Mouse (Mus musculus): ENCODE data around the gene Ncoa5. TPM values are rescaled to one million over a fixed set of nuclear protein-coding genes. Genes with fewer than 3 reads are reported as not detected.

Ncoa5 gene
- polyA plus RNA-seq, 1 experiment from 2014 or later: 144 TPM

DNA sequence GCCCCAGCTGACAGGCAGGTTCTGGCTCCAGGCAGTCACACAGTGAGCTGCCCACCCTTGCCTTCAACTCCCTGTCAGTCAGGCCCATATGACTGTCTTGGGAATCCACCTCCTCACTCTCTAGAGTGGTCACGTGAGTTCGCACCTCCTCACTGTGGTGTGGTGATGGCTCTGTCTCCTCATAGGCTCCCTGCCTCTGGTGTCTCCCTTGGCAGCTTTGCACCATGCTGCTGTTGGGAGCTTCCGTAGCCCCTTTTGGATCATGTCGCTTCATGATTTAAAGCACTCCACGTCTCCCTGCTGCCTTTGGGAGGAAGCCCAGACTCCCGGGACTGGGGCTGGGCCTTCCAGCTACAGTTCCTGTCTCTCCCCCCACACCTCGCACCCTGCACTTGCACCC, 29.8 kb upstream of the Ncoa5 start:
- no peaks in the 10 kb centered on the region for H3K4me1 ChIP-seq
- 72% methylated on average over 7 of the region's 7 CpGs for WGBS
- no peak overlapping the region for H3K4me2 ChIP-seq
- H3K4me3 ChIP-seq (replicated peaks): no peak overlapping the region
- ATAC-seq (ENCODE audit: low FRiP score): no peak
- H3K36me3 ChIP-seq (replicated peaks): no peaks in the 10 kb centered on the region
- H3K9me3 ChIP-seq: no peaks in the 10 kb centered on the region
- no peak overlapping the region for H3K9ac ChIP-seq
- no peak overlapping the region for H3K27ac ChIP-seq
- H3K27me3 ChIP-seq: peaks cover 8% of the 10 kb centered on the region; the same call in 1 of the 2 replicates

DNA sequence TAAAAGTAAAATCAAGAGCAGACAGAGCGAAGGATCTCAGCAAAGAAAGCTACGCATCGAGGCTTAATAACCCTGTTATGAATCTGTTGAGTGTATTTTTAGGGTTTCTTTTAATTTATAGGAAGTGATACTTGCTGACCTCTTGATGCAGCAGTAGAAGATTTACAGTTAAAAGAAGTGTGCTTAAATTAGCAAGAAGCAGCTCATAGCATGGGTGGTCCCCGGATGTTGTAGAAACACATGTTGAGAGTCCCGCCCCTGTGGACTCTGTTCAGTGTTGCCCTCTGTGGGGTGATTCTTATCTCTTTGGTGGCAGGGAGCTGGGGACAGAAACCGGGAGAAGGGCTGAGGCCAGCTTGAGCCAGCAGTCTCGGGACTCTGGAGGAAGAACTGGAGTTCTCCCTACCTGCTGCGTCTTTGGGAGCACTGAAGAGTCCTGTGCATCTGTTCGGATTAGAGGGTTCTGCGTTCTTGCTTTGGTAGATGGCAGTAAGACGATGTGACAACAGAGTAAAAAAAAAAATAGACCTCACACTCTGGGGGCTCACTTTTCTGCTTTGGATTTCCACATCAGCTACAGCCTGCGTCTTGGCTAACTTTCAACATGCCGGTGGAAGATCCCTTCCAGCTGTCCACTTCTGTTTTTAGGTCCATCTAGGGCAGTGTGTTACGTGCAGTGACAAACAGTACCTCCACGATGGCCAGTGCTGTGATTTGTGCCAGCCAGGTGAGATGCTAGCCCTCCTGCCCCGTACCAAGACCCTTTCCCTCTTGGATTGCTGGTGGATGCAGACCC, 27.2 kb upstream of the Ncoa5 start:
- no peaks in the 10 kb centered on the region for H3K4me1 ChIP-seq
- no peaks in the 10 kb centered on the region for H3K36me3 ChIP-seq (replicated peaks)
- H3K9me3 ChIP-seq: no peaks in the 10 kb centered on the region
- no peak overlapping the region for H3K4me2 ChIP-seq
- peaks cover 4% of the 10 kb centered on the region for H3K27me3 ChIP-seq
- no peak for ATAC-seq (ENCODE audit: low FRiP score)
- no peak overlapping the region for H3K27ac ChIP-seq
- H3K9ac ChIP-seq: no peak overlapping the region
- 85% methylated on average over 16 of the region's 16 CpGs for WGBS
- no peak overlapping the region for H3K4me3 ChIP-seq (replicated peaks)

- Histone ChIP-seq H3K9me3 (no peaks in the 10 kb centered on the region), H3K4me1 (peaks cover 10% of the 10 kb centered on the region), H3K4me2 (no peak overlapping the region), H3K36me3 (replicated peaks) (no peaks in the 10 kb centered on the region), H3K27ac (no peak overlapping the region), H3K27me3 (peaks cover 23% of the 10 kb centered on the region), H3K9ac (no peak overlapping the region), H3K4me3 (replicated peaks) (no peak overlapping the region)
- WGBS: 96% methylated on average over 4 of the region's 4 CpGs
- ATAC-seq (ENCODE audit: low FRiP score): no peak
Measured at GRCm38 (mm10) chr2:165059961-165060360, 25.3 kb upstream of the Ncoa5 start.

DNA sequence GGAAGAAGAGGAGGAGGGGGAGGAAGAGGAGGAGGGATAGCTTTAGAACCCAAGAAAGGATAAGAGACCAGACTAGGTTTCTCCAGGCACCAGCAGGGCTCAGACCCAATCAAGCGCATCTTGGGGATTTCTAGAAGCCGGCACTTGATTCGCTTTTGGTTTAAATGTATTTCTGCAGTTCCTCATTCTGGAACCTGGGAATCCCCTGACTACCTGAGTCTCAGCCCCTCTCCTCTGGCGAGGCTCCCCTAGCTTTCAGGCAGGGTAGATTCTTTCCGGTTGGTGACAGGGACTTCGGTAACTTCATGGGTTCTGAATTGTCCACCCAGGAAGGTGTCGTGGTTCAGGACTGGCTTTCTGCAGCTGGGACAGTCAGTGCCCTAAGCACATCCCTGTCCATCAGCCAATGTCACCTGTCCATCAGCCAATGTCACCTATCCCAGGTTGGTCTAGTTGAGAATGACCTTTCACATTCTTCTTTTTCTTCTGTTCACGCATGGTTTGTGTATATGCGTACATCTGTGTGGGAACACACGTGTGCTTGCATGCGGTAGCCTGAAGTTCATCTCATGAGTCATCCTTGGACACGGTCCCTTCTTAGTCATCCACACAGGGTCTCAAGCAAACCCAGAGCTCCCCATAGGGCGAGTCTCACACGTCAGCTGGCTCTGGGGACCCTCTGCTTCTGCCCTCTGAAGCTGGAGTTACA, 21.9 kb upstream of the Ncoa5 start:
- Histone ChIP-seq H3K4me2 (no peak overlapping the region), H3K4me3 (replicated peaks) (no peak overlapping the region)
- WGBS: 76% methylated on average over 14 of the region's 14 CpGs

DNA sequence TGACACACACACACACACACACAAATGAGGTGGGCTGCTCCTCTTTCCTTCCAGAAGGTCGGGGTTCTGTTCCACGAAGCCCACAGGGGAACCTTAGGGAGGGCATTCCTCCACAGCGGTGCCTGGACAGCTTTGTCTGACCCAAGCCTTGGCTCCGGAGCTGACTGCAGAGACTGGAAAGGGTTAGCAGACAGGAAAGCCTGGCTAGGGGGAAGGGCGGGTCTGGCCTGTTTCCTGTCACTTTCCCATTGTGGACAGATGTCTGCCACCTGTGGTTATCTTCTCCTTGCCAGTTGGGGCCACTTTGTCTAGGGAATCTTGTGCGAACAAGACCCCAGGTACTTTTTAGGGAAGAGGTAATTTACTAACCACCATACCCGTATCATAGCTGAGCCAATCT, 21.2 kb upstream of the Ncoa5 start:
- no peaks in the 10 kb centered on the region for H3K9me3 ChIP-seq
- H3K27me3 ChIP-seq: peaks cover 37% of the 10 kb centered on the region
- H3K36me3 ChIP-seq (replicated peaks): no peaks in the 10 kb centered on the region
- WGBS: 14% methylated on average over 7 of the region's 7 CpGs
- H3K9ac ChIP-seq: no peak overlapping the region
- peaks cover 23% of the 10 kb centered on the region for H3K4me1 ChIP-seq
- 0 out of 2 replicates have a peak overlapping the region, but pooled peaks have one; percentile 2 for H3K4me3 ChIP-seq (replicated peaks)
- H3K27ac ChIP-seq: no peak overlapping the region
- peak overlapping the region; percentile 38 for H3K4me2 ChIP-seq
- no peak for ATAC-seq (ENCODE audit: low FRiP score)

More for the DNA sequence above, 21.9 kb upstream of the Ncoa5 start:
- H3K27me3 ChIP-seq: peaks cover 37% of the 10 kb centered on the region
- ATAC-seq (ENCODE audit: low FRiP score): no peak
- H3K9ac ChIP-seq: no peak overlapping the region
- H3K27ac ChIP-seq: no peak overlapping the region
- peaks cover 17% of the 10 kb centered on the region for H3K4me1 ChIP-seq
- H3K36me3 ChIP-seq (replicated peaks): no peaks in the 10 kb centered on the region
- no peaks in the 10 kb centered on the region for H3K9me3 ChIP-seq

- Histone ChIP-seq H3K9ac (no peak within 1 kb of the TSS), H3K4me2 (peak within 1 kb of the TSS; percentile 38), H3K27me3 (peaks cover 37% of the 10 kb centered on the region), H3K36me3 (replicated peaks) (no peaks in the 10 kb centered on the region), H3K27ac (no peak within 1 kb of the TSS), H3K9me3 (no peaks in the 10 kb centered on the region), H3K4me1 (peaks cover 27% of the 10 kb centered on the region), H3K4me3 (replicated peaks) (0 out of 2 replicates have a peak within 1 kb of the TSS, but pooled peaks have one; percentile 2)
- ATAC-seq (ENCODE audit: low FRiP score): peak; percentile 30; the same call in 1 of the 2 replicates
- WGBS: 11% methylated on average over 25 of the region's 25 CpGs
Measured at GRCm38 (mm10) chr2:165054888-165055852, 20.5 kb upstream of the Ncoa5 start, which contains the start of gene Cd40. TSS of gene Cd40 (plus strand) at chr2:165055627.

GRCm38 (mm10) chr2:165051566-165051965, 16.9 kb upstream of the Ncoa5 start:
- ATAC-seq (ENCODE audit: low FRiP score): no peak
- Histone ChIP-seq H3K4me2 (no peak overlapping the region), H3K27ac (0 out of 2 replicates have a peak overlapping the region, but pooled peaks have one; percentile 31), H3K4me1 (peaks cover 27% of the 10 kb centered on the region), H3K27me3 (peaks cover 31% of the 10 kb centered on the region), H3K9me3 (no peaks in the 10 kb centered on the region), H3K36me3 (replicated peaks) (no peaks in the 10 kb centered on the region), H3K9ac (no peak overlapping the region; the same call in 1 of the 2 replicates), H3K4me3 (replicated peaks) (no peak overlapping the region)
- 19% methylated on average over 11 of the region's 11 CpGs for WGBS

DNA sequence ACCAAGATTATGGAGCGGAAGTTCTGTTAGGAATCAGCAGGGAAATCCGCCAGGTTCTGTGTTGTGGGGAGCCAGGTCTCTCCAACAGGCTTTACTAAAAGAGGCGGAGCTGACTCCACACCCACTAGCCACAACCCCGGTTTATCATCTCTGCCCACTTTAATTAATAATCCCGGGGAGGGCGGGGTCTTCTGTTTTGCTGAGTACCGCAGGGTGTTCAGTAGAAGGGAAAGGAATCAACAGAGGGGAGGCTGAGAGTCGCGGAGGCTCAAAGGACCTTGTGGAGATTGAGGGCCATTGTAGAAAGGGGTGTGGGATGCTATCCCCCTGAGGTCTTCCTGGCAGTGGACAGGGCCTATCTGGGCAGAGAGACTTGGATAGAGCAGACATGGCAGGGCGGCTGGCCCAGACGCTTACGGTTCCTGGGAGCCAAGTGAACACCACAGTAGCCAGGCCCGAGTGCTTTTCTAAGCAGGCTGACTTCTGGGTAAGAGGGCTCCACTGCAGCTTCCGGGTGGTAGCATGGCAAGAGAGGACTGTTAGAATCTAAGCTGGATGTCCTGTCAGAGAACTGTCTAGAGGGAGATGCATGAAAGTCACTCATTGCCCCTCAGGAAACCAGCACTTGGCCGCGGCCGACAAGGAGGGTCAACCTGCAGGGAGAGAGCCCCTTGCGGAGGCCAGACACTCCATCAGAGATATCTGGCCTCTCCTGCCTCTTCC, 16.3 kb upstream of the Ncoa5 start:
- Histone ChIP-seq H3K4me2 (no peak overlapping the region), H3K36me3 (replicated peaks) (no peaks in the 10 kb centered on the region), H3K4me3 (replicated peaks) (no peak overlapping the region), H3K9ac (no peak overlapping the region; the same call in 1 of the 2 replicates), H3K9me3 (no peaks in the 10 kb centered on the region), H3K4me1 (peaks cover 26% of the 10 kb centered on the region), H3K27ac (0 out of 2 replicates have a peak overlapping the region, but pooled peaks have one; percentile 31), H3K27me3 (peaks cover 25% of the 10 kb centered on the region)
- ATAC-seq (ENCODE audit: low FRiP score): no peak
- 71% methylated on average over 18 of the region's 18 CpGs for WGBS

DNA sequence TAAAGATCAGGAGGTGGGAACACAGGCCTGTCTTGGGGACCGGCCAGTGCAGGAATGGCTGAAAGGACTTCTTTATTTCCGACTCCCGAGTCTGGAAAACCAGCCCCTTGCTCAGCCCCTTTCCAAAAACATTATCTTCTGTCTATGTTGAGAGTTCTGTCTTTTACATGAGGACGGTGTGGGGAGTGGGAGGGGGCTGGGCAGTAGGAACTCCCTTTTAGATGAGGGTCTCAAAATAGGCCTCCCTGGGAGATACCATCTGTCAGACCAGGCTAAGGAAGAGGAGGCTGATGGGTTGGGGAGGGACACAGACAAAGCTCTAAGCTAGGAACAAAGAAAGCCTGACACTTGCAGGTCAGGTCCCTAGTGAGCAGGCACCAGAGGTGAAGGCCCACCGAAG, 14.4 kb upstream of the Ncoa5 start:
- Histone ChIP-seq H3K27ac (no peak overlapping the region), H3K4me2 (no peak overlapping the region), H3K9ac (no peak overlapping the region), H3K27me3 (peaks cover 10% of the 10 kb centered on the region), H3K4me1 (peaks cover 15% of the 10 kb centered on the region), H3K4me3 (replicated peaks) (no peak overlapping the region), H3K36me3 (replicated peaks) (no peaks in the 10 kb centered on the region), H3K9me3 (no peaks in the 10 kb centered on the region)
- no peak for ATAC-seq (ENCODE audit: low FRiP score)
- WGBS: 63% methylated on average over 5 of the region's 5 CpGs

DNA sequence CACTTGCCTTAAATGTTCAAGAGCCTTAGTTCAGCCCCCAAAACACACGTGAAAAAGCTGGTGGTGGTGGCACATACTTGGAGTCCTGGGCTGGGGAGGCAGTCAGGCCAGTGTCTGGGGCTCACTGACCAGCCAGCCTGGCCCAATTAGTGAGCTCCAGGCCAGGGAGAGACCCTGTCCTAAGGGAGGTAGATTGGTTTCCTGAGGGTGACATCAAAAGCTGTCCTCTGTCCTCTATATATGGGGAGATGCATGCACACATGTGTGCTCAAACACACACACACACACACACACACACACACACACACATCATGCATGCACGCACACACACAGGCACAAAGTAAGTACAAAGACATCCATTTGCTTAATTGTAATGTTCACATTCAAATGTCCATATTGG, 9.1 kb upstream of the Ncoa5 start:
- peak; percentile 47 for ATAC-seq (ENCODE audit: low FRiP score)
- Histone ChIP-seq H3K9me3 (no peaks in the 10 kb centered on the region), H3K9ac (no peak overlapping the region), H3K4me1 (peaks cover 19% of the 10 kb centered on the region), H3K27ac (peak overlapping the region; percentile 68; the same call in 1 of the 2 replicates), H3K36me3 (replicated peaks) (no peaks in the 10 kb centered on the region), H3K4me3 (replicated peaks) (no peak overlapping the region), H3K4me2 (peak overlapping the region; percentile 47), H3K27me3 (peaks cover 9% of the 10 kb centered on the region; the same call in 1 of the 2 replicates)
- WGBS: 42% methylated on average over 2 of the region's 2 CpGs

- Histone ChIP-seq H3K9ac (no peak overlapping the region), H3K4me1 (peaks cover 19% of the 10 kb centered on the region), H3K9me3 (no peaks in the 10 kb centered on the region), H3K27ac (peak overlapping the region; percentile 68), H3K4me2 (peak overlapping the region; percentile 47), H3K36me3 (replicated peaks) (no peaks in the 10 kb centered on the region), H3K27me3 (peaks cover 9% of the 10 kb centered on the region; the same call in 1 of the 2 replicates), H3K4me3 (replicated peaks) (peak overlapping the region; percentile 7; the same call in 1 of the 2 replicates)
- WGBS: 1% methylated on average over 17 of the region's 17 CpGs
- ATAC-seq (ENCODE audit: low FRiP score): peak; percentile 77
Measured at GRCm38 (mm10) chr2:165043090-165043636, 8.5 kb upstream of the Ncoa5 start.
